Mouse (Mus musculus) T-cell, adult 2 months (primary cell): ENCODE measurements around the gene Fam193a.

Experiments
- DNase-seq: peaks from one replicate; pipeline ENCODE4 v3.0.0; 2022; ENCODE audit warnings: low spot score

The Fam193a gene

DNA sequence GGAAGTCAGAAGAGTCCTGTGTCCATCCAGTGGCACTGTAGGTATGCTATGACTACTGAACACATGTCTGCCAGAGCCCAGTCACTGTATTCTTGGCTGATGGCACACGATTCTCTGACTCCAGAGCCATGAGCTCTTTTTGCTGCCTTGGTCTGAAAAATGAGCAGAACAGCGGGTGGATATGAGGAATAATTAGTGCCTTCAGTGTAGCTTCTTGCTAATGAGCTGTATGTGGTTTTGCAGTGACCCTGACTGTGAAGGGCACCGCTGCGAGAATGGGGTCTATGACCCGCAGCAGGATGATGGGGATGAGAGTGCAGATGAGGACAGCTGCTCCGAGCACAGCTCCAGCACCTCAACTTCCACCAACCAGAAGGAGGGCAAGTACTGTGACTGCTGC is 92.1 kb downstream of the Fam193a start:
- no peak for DNase-seq

DNA sequence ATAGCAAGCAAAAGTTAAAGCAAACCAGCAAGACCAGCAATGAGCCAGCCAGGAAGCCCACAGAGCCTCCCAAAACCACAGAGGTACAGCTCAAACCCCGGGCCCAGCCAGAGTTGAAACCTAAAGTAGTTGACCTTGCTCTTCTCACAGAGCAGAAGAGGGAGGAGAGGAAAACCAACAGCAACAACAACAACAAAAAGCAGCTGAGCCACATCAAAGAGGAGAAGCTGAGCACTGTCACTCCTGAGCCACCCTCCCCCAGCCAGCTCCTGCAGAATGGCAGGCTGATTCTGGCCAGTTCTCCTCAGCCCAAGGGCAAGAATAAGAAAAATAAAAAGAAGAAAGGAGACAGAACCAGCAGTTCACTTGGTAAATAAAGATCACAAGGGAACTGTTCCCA is 96.3 kb downstream of the Fam193a start:
- peak; percentile 37 for DNase-seq

DNA sequence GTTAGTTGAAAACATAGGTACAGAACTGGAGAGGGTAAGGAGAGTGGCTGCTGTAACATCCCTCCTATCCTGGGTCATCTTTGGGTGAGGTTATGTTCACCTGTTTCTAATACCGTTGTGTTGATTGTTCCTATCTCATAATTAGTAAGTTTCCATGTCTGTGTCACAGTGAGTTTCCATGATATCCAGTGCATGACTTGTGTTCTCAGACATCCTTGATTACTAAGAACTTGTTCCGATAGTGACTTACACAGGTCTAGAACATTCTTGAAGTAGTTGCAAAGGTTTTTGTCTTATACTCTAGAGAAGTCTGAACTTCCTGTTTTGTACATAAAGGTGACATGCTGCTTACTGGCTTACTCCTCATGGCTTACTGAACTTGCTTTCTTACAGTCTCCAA is 96.9 kb downstream of the Fam193a start:
- no peak for DNase-seq

DNA sequence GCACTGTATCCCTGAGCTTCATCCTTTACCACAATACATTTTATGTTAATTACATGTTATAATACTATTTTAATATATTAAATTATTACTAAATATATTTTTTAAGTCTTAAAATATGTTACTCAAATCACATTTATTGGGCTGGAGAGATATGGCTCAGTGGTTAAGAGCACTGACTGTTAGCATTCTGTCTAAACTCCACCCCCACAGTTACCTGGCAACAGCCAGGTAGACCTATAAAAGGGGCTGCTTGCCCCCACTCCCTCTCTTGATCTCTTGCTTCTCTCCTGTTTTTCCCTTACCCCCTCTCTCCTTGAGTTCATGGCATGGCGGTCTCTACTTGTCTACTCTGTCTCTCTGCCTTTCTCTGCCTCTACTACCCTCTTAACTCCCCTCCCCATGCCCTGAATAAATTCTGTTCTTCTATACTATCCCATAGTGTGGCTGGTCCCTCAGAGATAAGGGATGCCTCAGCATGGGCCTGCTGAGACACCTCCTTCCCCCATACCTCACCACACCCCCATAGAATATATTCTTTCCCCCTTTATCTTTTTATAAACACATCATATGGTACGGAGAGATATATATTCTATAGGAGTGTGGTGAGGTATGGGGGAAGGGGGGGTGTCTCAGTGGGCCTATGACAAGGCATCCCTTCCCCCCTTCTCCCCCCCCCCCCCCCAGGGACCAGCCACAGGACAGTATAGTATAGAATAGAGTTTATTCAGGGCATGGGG is 98.5 kb downstream of the Fam193a start:
- no peak for DNase-seq

DNA sequence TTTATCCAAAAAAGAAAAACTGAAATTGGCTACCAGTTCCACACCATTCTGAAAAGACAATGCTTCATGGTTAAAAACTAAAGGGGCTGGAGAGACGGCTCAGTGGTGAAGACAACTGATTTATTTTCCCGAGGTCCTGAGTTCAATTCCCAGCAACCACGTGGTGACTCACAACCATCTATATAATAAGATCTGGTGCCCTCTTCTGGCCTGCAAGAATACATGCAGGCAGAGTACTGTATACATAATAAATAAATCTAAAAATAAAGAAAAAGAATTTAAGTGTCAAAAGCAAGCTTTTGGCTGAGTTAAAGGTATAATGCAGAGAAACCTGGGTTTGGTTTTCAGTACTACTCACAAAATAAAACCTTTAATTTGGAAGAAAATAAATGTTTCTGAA is 111.2 kb downstream of the Fam193a start:
- DNase-seq, result no peak

DNA sequence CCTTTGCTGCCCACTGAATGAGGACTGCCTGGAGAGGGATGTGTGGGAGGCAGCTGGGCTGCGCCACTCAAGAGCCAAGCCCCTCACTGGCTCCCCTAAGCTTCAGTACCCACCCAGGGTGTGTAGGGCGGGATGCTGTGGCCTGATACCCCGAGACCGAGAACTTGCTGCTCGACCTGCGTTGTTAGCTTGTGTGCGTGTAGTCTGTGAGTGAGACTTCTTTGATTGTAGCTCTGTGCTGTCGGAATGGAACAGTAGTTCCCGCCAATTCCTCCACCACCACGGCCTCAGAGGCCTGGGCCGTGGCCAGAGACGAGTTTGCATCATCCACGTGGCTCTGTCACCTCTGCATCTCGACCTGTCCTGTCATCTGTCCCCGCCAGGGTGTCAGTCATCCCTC is 116.0 kb downstream of the Fam193a start:
- DNase-seq, result no peak

DNA sequence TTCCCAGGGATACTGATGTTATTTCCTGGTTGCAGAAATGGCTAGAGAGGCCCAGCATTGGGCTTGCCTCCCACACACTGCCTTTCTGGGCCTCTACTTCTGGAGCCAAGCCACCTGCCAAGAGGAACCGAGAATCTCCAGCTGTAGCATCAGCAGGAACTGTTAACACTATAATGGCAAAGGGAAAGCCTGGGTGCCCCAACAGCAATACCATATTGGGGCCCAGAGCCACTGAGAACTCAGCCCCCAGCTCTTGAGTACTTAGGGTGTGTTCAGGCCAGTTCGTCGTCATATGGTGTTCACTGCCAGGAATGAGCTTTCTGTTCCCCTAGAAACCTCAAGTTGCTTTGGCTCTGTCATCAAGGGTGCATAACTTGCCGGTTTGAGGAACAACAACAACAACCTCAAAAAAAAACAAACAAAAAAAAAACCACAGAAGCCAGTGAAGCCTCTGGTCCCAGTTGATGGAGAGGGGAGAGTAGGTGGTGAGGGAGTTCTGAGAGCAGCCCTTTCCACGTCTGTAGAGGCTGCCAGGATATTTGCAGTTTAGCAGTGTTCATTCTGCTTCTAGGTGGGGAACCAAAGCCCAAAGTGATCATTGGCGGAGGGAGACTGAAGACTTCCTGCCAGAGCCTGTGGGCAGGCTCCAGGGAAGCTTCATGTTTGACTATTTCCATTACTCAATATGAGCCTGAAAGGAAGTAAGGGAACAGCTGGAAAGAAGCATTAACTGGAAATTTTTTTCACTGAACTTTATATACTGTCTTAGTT is 117.8 kb downstream of the Fam193a start:
- no peak for DNase-seq

DNA sequence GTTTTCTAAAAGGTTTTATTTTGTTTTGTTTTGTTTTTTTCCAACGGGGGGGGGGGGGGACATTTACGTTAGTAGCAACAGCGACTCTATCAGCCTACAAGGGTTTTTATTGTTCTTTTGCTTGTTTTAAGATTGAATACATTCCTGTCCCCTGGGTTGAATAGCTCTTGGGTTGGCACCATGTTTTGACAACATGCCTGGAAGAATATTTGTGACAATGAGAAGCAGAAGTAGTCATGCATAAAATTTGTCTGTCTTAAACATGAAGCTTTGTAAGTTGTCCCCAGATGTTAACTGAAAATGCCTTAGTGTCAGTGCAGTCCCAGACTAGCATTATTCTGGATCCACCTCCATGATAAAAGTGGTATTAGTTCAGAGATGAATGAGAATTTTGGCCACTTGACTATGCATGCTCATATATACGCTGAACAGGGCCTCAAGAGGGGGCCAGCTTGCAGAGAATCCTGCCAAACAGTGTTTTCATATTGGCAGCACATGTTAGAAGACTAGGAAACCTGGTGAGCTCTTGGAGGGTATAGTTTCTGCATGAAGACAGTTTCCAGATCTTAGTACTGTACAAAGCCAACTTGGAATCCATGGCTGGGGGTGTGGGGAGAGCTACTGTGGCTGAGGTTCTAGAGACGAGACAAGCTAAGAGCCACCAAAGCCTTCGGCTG is 119.1 kb downstream of the Fam193a start:
- DNase-seq, result no peak

DNA sequence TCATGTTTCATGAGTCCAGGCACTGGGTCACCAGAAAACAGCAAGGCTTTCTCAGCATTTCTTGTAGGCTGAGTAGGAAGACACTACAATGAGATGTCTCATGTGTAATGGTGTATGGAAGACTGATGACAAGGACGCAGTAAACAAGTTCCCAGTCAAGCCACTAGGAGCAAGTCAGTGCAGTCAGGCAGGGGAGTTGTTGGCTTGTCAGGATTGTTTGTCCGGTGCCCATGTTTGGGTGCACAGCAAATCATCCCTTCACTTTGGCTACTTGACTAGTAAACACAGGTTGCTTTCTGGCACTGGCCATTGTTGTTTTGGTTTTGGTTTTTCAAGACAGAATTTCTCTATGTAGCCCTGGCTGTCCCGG is 119.7 kb downstream of the Fam193a start:
- no peak for DNase-seq

DNA sequence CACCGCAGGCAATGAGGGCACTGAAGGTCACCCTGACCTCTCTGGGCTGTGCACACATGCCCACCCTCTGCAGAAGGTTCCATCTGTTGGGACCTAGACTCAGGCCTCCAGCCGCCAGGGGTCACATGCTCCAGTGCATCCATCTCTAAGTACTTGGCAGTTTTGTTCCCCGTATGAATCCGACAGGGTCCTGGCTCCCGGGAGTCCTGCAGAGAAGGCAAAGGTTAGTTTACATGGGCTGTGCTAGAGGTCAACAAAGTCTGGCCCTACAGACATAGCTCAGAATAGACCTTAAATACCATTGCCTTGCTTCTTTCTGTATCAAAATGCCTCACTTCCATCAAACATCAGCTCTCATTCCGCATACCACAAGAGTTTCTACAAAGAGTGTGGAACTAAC is 127.0 kb downstream of the Fam193a start:
- DNase-seq, result no peak

DNA sequence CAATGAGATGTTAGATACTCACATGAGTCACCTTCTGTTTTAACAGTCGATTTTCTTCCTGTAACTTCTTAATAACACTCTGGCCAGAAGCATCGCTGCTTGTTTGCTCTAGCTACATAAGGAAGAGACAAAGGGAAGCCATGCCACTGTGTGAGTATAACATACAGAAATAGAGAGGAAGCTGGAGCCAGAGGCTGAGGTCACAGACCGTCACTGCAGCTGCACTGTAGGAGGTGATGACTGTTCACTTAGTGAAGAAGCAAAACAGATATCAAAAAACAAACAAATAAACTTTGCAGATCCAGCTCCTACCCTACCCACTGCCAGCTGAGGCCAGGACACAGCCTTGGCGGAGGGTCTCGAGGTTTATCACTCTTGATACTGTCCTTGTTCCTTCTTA is 131.2 kb downstream of the Fam193a start:
- DNase-seq, result no peak

DNA sequence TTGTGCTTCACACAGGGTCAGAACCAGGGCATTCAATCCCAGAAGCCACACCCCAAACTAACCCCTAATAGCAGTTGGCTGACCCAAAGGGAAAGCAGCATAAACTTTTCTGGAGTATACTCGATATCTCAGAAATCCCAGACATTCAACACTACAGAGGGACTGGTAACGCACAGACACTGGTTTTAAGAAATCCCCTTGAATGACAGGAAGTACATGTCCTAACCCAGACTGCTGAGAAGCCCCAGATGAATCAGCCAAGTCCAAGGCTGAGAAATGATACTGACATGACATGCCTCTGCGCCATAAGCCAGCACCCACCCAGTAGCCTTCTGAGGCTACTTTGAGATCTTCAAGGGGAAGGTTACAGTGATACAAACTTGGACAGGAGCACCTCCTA is 131.9 kb downstream of the Fam193a start:
- DNase-seq, result no peak

DNA sequence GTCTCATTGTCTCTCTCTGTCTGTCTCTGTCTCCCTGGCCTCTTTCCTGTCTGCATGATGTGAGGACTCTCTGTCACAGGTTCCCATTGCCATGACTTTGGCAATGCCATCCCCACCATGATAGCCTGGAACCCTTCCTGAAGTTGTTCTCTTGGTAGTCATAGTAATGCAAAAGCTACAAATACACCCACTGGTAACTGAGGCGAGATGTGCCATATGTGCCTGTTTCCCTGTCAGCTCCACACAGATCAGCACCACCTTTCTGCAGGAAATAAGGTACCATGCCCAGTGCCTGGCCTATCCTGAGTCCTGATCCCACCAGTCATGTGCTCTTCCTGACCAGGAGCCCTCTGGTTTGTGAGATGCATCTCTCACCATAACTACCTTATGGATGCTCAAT is 132.7 kb downstream of the Fam193a start:
- DNase-seq, result no peak

DNA sequence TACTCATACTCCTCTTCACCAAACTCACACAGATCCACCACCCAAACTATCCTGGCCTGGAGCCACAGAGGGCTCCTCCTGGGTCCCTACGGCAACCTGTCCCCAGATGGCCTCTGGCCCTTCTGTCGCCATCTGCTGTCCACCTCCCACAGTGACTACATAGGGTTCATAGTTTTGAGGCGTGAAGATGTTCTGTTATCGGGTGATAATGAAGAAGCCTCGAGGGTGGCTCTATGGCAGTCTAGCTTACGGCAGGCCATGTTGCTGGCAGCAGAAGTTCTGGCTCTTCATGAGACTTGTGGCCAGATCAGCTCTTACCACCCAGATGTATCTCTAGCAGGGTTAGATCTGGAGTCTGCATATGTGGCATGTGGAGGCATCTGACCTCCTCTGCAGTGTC is 133.1 kb downstream of the Fam193a start:
- no peak for DNase-seq

DNA sequence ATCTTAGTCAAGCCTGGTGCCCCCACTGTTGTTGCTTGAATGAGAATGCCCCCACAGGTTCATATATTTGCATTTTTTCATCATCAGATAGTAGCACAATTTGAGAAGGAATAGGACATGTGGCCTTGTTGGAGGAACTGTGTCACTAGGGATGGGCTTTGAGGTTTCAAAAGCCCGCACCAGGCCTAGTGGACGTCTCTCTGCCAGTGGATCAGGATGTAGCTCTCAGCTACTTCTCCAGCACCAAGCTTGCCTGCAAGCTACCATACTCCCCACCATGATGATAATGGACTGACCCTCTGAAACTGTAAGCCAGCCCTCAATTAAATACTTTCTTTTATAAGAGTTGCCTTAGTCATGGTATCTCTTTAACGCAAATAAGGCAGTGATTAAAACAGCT is 142.8 kb downstream of the Fam193a start:
- no peak for DNase-seq

DNA sequence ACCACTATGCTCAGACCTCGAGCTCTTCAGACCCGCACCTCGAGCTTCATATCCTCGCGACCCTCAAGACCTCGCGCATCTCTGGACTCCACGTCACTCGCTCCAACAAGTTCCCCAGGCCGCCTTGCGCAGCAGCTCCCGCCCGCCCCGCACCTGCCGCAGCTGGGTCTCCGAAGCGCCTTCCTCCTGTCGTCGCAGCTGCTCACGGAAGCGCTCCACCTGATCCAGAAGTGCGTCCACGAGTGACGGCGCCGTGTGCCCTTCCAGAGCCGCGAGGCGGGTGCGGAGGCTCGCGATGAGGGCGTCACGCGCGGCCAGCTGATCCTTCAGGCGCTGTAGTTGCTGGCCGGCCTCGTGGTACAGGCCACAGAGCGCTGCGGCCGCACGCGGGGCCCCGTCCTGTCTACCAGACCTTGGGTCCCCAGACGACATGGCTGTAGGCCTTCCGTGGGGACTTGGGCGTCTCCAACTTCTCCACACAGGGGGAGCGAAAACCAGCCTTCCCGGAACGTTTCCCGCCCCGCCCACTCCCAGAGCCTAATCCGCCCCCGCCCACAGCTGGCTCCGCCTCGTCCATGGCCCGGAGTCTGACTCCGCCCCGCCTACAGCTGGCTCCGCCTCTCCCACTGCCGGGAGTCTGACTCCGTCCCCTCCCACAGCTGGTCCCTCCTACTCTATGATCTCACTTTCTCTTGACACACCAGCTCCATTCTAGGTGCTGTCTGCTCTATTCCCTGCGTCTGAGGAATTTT is 143.9 kb downstream of the Fam193a start, which contains the start of gene Tnip2:
Gene Tnip2, minus strand, starts transcription at position 526 of the 752 bp plus-strand sequence.
- peak; percentile 94 for DNase-seq

DNA sequence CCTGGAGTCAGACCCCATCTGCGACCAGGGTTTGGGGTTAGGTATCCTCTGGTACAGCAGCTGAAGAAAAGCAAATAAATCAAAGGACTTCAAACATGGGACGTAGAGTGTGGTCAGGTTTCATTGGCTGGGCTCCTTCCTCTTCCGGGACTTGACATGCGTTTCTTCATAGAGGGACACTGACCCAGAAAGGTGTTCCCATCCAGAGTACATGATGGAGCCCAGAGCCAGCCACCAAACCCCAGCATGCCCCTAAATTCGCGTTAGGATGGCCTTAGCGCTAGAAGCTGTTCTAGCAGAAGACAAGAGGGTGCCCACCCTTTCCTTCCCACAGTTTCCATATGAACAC is 144.5 kb downstream of the Fam193a start:
- no peak for DNase-seq

DNA sequence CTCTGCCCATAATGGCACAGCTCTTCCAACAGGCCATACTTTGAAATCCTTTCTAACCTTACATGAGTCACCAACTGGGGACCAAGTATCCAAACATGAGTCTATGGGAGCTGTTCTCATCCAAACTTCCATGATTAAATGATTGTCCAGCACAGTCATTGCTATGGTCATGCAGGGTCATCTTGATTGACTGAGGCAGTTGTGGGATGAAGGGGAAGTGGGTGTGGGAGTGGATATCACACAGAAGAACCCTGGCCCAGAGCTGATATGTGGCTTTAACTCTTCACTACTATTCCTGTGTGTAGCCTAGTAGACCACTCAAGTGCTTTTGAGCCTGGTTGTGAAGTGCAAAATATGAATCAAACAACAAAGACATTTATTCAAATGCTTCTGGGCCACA is 145.4 kb downstream of the Fam193a start:
- DNase-seq, result no peak

DNA sequence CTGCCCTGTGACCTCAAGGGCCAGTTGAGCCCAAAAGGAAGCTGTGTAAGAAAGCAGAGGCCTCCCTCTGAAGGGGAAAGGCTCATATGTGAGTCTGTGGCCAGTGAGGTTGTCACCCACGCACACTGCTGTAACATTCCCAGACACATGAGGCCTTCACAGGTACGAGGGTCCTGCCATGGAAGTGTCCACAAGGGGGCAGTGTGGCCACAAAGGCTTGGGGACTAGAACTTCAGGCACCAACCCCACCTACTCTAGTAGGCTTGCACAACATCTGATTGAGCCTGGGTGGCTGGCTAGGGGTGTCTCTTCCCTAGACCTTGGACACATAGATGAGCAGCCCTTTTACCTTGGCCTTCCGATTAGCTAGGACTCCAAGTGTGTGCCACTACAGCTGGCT is 148.2 kb downstream of the Fam193a start:
- DNase-seq, result peak; percentile 82

DNA sequence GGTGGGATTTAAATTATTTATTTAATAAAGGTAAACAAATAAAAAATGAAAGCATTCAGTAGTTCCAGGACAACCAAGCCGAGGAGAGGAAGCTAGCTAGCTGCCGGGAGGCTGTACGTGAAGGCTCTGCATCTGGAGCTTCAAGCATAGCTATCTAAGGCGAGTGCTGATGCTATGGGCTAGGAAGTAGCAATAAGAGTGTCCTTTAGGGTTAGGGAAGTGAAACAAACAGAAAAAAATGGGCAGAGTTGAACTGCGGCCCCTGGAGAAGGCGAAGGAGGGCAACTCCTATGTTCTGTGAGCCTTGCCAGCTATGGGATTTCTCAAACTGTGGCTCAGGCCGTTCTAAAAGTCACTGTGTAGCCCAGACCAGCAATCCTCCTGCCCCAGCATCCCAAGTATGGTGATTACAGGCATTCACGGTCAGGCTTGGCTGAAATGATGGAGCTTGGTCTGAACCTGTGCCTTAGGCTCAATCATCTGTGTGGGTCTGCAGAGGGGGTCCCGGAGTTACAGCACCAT is 149.7 kb downstream of the Fam193a start:
- no peak for DNase-seq

DNA sequence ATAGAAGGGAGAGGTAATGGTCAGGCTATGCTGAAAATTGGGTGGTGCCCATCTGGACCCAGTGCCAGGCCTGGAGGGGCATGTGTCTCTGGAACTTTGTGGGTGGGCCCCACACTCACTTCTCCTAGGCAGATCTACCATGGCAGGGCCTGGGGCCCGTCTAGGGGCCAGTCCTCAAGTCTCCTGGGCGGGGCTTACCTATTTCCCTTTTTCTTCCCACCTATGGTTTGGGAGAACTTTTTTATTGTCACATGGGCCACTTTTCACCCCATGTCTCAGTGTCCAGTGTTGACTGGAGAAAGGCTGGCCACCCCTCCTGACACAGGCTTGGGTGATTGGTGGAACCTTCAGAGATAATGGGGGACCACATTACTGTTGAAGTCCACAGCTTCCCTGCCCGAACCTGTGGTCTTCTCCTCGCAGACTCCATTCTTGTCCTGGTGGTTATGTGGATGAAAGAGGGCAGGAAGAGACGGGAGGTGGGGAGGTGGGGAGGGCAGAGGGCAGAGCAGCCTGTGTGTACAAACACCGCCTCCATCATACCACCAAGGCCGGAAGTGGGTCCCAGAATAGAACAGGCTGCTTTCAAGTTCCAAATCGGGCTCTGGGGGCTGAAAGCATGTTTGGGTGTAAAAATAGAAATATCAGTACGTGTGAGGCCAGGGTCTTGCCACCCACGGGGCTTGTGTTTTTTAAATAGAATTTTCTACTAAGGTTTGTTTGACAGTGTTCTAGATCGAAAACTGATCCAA is 150.9 kb downstream of the Fam193a start:
- DNase-seq, result peak; percentile 78

DNA sequence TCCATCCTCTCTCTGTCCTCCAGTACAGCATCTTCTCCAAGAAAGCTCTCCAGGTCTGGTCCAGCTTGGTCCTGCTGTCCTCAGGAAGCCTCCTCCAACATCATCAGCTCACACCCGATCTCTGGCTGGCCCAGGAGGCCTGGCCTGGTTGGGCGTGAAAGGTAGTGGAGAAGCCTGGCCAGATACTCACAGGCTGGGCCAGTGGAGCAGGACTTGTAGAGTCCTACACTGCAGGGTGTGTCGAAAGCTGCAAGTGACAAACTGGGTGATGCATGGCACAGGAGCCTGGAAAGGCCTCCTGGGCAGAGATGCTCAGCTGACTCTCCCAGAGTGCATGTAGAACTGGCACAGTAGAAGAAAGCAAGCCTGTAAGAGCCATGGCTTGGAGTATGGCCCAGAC is 151.6 kb downstream of the Fam193a start:
- no peak for DNase-seq
